ENCODE assay signal across 8 mouse cellular contexts in genomic region chr16:78635257-78635656, GRCm38 (mm10). TPM values are rescaled to one million over a fixed set of nuclear protein-coding genes. Genes with fewer than 3 reads are reported as not detected.
A peak's percentile ranks its signal among the peaks of the same experiment; 100 is the strongest.
DNase-seq lines count a peak whose midpoint lies in the region; ATAC-seq and TF ChIP-seq lines count a peak whose summit lies in the region.

No protein-coding gene starts in this region.

- no peak overlapping the region for H3K4me2 ChIP-seq in intestine, postnatal 0 days (replicated peaks; ENCODE audit: low read depth)

- DNase-seq in adrenal gland, adult (ENCODE audit: inconsistent age in 2 of 2, low spot score in 1 of 2): peak; percentile 46 to 81
- DNase-seq in adrenal gland, adult 8-10 months: no peak
- DNase-seq in cerebellum, postnatal 10 days: peak; percentile 88 to 92
- peak; percentile 46 to 53 for DNase-seq in frontal cortex, postnatal 25 days (ENCODE audit: low spot score in 2 of 2)
- DNase-seq in left cerebral cortex, postnatal 4 days: peak; percentile 77
- peak; percentile 22 to 75 for DNase-seq in spleen, postnatal 10 days (ENCODE audit: low spot score in 2 of 2)

- no peak overlapping the region for H3K4me3 ChIP-seq in intestine, postnatal 0 days (ENCODE audit: low read depth, low read length)

- TF ChIP-seq CTCF in intestine, postnatal 0 days (IDR thresholded peaks at IDR 0.05; ENCODE audit: low read depth): peak; percentile 90

- no peaks in the 10 kb centered on the region for H3K9me3 ChIP-seq in intestine, postnatal 0 days (ENCODE audit: control insufficient read depth)

- no peak overlapping the region for H3K27ac ChIP-seq in intestine, postnatal 0 days (ENCODE audit: low read depth, low read length)

- no peak for ATAC-seq in intestine, postnatal 0 days
- peak; percentile 54; the same call in 1 of the 2 replicates for ATAC-seq in monocyte, adult 5-6 weeks (replicated peaks; ENCODE audit: insufficient number of reproducible peaks, low FRiP score, low TSS enrichment, poor library complexity, severe bottlenecking)

- H3K36me3 ChIP-seq in intestine, postnatal 0 days (ENCODE audit: control insufficient read depth, insufficient read depth): no peaks in the 10 kb centered on the region

- intact Hi-C loops in left cerebral cortex, postnatal 4 days (cut with DNase I): loop anchor here (2.0 to 5.0 kb wide), 2 partner anchors 182 to 427 kb away; no protein-coding TSS in a partner anchor

- no peak overlapping the region for H3K9ac ChIP-seq in intestine, postnatal 0 days (ENCODE audit: low read depth, low read length)

- no peaks in the 10 kb centered on the region for H3K4me1 ChIP-seq in intestine, postnatal 0 days (replicated peaks; ENCODE audit: control insufficient read depth, insufficient read depth, low read length)

- 18% methylated on average over 8 of the region's 8 CpGs for WGBS in intestine, postnatal 0 days

- no peaks in the 10 kb centered on the region for H3K27me3 ChIP-seq in intestine, postnatal 0 days (replicated peaks; ENCODE audit: control insufficient read depth, insufficient read depth, low read length)

RNA-seq across cellular contexts. Expression of gene D16Ertd472e, which starts 58.7 kb away (rescaled TPM):
- total RNA-seq in adrenal gland, adult 8-10 months (2022): 10 to 100 TPM; 22.2 to 58.2 (median 30.5) TPM
- 3.1 TPM in 2 replicates for polyA plus RNA-seq in intestine, postnatal 0 days (2015; fragmentation: Nextera tagmentation; extraction: Ambion mirVana)
- total RNA-seq in left cerebral cortex, postnatal 4 days (2021): 1 to 10 TPM; 6.8 to 7.0 TPM
- total RNA-seq in monocyte, adult 5-6 weeks (2017): 44.1 to 55.3 TPM (median 51.0 TPM) in 3 replicates
